Mouse (Mus musculus) lung, postnatal 0 days (tissue): Measurements from ENCODE around the gene Icam1.

Experiments
- CTCF ChIP-seq: IDR thresholded peaks from 2 replicates; pipeline ENCODE4 v1.5.1; 2016; ENCODE audit warnings: antibody characterized with exemption, mild to moderate bottlenecking
- EP300 ChIP-seq: IDR thresholded peaks from 2 replicates; pipeline ENCODE4 v1.6.1; 2016; ENCODE audit warnings: antibody characterized with exemption, mild to moderate bottlenecking, control low read depth

DNA sequence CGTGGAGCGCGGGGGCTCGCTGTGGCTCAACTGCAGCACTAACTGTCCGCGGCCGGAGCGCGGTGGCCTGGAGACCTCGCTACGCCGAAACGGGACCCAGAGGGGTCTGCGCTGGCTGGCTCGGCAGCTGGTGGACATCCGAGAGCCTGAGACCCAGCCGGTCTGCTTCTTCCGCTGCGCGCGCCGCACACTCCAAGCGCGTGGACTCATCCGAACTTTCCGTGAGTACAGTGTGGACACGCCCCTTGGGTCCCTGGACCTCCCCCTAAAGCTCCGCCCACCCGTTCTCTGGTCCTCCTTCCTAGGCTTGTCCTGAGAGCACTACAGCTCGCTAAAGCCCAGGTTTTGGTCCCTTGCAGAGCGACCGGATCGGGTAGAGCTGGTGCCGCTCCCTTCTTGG is 17.4 kb downstream of the Icam1 start:
- no peak for TF ChIP-seq EP300
- TF ChIP-seq CTCF = no peak
